Mouse (Mus musculus): Measurements from ENCODE around the gene Atxn1.

Atxn1 gene

DNA sequence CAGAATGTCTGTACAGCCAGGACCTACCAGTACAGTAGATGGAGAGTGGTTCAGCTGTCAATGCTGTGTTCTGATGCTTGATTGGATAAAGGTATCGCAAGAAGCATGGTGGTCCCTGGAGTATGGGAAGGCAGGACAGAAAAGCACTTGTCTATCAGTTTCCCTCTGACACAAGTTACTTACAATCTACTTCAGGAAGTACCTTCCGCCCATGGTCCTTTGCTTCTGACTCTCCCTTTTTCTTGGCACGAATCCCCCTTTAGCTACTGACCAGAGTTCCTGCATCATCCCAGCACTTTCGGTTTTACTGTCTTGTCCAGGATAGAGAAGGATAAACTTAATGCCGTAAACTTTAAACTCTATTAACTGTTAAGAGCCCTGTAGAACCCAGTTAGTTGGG, 283.6 kb downstream of the Atxn1 start:
- DNase-seq (ENCODE audit: low spot score), result no peak

DNA sequence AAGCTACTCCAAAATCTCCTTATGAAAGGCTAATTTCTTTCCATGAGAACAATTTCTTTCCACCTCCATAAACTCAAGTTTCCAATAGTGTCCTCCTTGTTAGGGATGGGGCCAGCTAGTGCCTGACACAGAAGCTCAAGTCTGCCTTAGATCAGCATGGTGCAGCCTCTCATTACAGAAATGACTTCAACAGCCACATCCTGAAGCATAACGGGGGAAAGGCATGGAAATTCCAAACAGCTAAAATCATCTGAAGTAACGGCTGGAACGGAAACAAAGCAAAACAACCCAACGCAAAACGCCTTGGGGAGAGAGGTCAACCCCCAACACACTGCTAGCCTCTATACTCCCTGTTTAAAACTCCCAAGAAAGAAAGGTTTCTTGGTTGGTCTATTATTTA, 284.2 kb downstream of the Atxn1 start:
- no peak for DNase-seq (ENCODE audit: low spot score)

DNA sequence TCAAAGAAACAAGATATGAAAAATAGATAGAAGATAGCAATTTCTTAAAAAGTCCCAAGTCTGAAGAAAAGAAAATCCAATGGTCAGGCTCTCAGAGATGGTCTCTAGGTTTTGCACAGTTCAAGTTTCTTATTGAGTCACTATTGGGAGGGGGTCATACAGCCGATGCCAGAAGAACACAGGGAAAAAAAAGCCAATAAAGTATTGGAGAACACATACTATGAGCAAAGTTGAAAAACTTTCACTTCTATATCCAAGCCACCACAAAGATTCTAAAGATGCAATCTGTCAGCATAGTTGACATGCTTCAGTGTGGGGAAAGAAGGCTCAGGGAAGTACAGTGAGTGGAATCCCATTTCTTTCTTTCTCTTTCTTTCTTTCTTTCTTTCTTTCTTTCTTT, 285.7 kb downstream of the Atxn1 start:
- DNase-seq (ENCODE audit: low spot score), result no peak

DNA sequence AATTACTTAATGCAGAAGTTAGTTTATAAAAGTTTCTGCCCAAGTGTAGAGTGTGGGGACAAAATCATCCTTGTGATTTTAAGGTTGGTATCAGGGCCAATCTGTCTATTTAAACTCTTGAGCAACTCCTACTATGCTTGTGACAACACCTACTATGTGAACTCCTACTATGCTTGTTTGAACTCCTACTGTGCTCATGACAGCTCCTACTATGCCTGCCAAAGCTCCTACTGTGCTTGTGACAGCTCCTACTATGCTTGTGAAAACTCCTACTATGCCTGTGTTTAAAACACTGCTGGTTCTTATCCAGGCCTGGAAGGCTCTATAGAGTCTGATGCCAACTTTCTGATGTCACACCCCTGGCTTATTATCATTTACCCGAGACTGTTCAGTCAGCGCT, 292.2 kb downstream of the Atxn1 start:
- DNase-seq (ENCODE audit: low spot score), result no peak

DNA sequence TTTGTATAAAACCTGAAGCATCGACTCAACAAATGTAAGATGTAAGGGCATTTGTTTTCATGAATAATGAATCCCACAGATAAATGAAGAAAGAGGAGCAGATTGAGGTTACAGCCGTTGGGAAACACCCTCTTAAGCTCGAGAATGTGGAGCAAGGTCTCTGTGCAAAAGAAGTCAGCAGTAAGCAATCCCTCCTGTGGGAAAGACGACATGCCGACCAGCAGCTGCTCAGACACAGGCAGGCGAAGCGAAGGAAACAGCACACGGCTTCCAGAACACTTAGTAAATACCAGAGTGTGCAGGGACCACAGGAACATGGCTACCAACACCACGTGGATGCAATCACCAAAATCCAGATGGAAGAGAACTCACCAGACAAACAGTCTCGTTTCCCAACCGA, 294.8 kb downstream of the Atxn1 start:
- DNase-seq (ENCODE audit: low spot score), result no peak

DNA sequence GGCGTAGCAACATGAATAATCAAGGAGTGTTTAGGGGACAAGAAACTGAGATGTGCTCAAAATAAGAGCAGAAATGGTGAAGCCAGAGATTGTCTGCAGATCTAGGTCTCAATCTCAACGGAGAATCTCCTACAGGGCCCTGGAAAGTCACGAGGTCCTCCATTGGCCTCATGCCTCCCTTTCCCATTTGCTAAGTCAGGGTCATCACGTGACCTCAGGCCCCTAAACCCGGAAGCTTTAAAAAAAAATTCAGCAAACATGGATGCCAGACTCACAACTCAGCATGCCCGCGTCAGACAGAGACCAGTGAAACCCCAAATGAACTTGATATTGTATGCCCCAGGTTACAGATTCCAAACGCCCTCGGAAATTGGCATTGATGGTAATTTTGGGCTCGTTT, 302.0 kb downstream of the Atxn1 start:
- DNase-seq (ENCODE audit: low spot score), result no peak

DNA sequence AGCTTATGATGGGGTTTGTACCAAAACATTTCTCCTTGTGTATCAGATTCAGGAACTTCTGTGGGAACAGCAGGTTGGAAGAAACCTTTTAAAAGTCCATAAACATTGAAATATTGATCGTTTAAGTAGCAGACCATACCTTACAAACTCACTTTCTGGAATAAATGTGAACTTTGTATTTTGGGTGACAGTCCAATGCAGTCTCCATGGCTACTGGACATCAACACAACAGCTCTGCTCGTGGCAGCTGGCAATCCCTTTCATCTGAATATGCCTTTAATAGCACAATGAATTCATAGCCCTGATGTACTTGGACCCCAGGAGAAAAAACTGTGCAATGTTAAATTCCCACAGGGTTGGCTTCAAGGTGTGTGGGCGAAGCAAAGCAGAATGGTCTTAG, 302.6 kb downstream of the Atxn1 start:
- DNase-seq (ENCODE audit: low spot score), result no peak

DNA sequence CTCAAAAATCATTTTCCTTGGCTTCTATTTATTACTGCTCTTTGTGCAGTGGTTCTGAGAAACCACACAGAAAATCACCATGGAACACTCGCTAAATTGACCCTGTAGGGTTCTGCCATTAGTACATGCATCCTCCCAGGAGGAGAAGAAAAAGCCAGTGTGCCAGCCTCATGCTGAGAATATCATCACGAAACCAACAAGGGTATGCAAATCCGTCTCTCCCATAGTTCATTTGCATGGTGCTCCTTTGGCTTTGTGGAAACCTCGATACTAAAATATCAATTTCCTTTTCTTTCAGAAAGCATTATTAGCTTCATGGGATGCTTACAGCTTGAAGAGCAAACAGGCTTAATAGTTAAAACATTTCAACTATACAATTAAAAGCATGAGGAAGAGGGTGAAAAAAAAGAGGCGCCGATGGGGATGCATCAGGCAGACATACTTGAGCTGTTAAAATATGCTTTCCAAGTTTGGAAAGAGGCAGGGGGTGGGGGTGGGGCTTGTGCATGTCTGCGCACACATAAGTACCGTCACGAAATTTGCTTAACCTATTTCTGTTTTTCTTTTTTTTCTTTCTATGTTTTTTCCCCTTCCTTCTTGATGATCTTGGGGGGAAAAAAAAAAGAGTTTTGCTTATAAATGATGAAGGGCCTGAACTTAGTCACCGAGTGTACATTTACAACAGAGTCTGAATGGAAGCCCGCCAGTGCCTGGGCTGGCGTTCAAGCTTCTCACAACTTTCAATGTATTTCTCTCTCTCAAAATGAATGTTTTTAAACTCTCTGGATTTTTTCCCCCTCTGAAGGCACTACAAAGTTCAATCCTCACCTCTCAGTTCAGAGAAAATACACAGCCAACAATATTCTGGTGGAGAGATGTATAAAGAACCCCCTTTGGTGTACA, 303.3 kb downstream of the Atxn1 start:
- no peak for DNase-seq (ENCODE audit: low spot score)

DNA sequence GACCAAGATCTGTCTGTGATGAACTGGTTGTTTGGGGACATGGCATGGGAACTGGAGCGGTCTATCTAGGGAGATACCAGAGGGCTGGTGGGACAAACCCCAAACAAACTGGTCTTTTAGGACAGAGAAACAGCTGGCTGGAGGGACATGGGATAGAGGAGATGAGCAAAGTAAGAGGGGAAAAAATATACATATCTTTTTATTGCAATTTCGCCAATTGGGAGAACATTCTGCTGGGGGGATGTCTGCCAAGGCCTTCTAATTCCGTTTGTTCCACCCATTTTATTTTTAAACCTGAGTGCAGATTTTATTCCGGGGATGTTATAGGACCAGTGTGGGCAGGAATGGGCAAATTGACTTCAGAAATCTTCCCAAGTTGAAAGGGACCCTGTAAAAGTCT, 305.0 kb downstream of the Atxn1 start:
- no peak for DNase-seq (ENCODE audit: low spot score)

DNA sequence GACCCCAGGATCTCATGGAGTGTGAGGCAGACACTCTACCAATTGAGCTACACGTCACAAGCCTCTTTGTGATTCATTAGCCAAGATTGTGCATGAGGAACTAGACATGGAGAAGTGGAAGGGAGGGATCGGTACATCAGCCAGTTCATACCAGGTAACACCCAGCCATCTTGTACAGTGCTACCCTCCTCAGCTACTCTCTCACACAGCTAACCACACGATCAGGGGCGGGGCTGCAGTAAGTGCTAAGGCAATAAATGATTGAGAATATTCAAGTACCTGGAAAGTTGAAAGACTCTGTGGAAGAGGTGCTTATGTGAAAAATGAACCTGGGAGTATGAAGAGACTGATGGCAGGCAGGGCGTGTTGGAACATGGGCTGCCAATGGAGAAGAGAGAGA, 306.5 kb downstream of the Atxn1 start:
- DNase-seq (ENCODE audit: low spot score), result no peak

DNA sequence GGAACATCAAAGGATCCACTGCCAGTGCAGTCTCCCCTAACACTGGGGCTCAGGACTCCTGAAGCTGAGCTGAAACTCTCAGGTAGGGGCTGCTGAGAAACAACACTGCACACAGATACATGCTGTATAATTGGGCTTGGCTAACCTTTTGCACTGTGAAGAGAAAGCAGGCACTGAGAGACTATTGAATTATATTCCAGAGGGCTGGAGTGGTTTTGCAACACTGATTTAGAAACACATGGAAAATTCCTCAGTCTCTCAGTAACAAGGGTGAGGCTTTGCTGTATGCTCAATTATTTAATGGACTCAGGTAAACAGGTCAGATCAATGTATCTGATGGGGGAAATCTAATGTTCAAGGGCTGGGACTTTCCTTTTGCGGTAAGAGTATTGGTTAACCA, 307.6 kb downstream of the Atxn1 start:
- DNase-seq (ENCODE audit: low spot score), result no peak

DNA sequence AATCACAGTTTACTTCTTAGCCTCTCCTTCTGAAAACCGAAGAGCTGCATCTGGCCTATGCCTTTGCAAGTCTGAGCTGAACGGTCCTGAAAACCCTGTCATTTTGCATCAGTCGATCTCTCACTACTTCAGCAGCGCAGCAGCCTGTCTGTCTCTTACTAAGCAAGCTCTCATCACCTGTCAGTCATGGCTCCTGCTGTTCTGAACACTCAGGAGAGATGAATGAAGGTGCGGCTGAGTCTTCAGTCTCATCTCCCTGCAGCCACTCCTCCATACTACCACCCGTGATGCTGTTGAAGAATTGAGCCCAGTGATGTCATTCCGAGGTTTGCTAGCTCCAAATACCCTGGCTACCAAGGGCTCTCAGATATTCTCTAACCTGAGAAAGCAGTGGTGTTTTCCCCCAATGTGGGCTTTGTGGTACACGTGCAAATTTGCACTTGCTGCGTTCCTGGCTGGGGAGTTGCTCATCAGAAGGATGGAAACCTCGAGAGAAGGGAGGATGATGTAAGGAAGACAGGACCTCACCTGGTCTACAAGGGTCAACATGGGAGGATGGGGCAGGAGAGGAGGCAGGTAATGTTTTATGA, 313.1 kb downstream of the Atxn1 start:
- no peak for DNase-seq (ENCODE audit: low spot score)

DNA sequence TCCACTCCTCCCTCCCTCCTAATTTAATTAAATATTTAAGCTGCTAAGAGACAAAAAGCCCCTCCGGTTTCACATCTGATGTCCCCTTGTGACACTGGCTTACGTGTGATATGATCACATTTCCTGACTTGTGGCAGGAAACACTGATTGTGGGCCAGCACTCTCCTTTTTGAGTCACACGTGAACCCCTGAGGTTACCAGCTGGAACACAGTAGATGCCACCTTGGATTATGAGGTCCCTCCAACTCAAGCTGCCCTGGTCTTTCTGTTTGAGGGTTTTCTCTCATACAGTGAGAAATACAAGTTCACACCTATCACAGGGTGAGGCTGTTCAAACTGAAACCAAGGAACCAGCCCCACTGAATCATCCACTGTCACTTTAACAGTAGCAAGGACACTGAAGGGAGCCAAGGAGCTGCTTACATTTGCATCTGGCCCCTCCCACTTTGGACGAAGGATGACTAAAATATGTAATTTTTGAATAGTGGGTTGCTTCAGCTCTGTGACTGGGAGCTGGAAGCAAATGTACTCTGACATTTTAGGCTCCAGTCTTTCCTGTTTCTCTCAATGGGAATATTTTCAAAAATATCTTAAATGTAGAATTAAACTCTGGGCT, 315.5 kb downstream of the Atxn1 start:
- no peak for DNase-seq (ENCODE audit: low spot score)

DNA sequence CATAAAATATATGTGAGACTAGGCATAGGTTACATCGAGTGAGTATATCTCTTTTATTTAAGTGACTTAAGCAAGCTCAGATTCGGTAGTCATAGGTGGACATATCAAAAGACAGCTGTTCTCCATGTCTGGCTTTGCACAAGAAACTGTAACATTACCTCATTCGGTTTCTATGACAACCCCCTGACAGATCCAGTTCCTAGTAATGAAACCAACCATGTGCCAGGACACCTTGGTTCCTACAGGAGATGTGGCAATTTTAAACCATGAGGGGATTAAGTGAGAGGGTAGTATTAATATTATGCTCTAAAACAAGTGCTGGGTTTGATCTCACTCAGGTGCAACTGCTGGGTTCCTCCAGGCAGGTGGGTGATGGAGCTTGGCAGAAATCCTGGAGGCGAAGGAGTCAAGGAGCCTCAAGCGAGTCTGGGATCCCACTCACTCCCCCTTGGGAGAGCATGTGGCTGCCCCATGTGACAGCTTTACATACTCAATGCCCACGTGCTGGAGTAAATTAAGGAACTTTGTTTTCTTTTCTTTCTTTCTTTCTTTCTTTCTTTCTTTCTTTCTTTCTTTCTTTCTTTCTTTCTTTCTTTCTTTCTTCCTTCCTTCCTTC, 320.9 kb downstream of the Atxn1 start:
- DNase-seq (ENCODE audit: low spot score), result no peak

DNA sequence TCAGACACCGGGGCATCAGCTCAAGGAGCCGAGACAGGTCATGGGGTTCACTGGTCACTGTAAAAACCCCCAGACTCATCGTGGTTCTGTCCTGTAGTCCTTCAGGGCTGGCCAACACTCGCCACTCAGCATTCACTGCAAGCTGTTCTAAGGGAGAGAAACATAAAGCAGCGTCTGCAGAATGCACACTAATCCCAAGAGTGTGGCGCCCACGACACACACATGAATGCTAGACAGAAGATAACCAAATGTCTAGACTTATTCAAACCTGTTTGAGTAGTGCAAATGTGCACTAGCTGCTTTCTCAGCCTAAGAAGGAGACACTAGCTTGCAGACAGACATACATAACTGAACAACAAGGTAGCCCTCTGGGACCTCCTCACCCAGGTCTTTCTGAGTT, 321.9 kb downstream of the Atxn1 start:
- DNase-seq (ENCODE audit: low spot score), result no peak

DNA sequence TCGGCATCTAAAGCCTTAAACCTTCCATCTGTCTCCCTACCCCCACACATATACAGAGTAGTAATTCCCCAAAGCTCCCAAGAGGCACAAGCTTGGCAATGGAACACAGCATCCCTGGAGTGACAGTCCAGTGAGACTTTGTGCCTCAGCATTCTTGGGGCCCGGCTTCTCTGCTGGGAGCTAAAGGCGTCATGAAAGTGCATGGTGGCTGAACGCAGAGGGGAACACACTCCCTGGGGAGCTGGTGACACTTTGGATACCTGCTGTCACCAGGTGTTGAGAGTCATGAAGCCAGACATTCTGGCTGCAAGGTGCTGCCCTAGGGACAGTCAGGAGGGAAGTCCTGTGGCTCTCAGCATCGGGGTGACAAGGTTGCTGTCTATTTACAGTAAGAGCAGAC, 324.4 kb downstream of the Atxn1 start:
- DNase-seq (ENCODE audit: low spot score), result no peak

DNA sequence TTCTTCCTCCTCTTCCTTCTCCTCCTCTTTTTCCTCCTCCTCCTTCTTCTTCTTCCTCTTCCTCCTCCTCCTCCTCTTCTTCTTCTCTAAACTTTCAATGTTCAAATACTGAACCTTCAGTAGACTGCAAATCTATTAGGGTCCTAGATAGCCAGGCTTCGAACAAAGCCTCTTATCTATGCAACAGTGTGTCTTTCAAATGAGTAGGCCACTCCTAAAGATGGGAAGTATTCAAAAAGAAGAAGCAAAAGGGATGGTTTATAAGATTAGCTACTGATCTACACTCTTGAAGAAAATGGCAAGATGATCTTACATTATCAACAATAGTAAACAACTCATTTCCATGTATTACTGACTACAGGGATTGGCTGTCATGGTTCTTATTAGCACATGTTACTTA, 326.5 kb downstream of the Atxn1 start:
- no peak for DNase-seq (ENCODE audit: low spot score)

DNA sequence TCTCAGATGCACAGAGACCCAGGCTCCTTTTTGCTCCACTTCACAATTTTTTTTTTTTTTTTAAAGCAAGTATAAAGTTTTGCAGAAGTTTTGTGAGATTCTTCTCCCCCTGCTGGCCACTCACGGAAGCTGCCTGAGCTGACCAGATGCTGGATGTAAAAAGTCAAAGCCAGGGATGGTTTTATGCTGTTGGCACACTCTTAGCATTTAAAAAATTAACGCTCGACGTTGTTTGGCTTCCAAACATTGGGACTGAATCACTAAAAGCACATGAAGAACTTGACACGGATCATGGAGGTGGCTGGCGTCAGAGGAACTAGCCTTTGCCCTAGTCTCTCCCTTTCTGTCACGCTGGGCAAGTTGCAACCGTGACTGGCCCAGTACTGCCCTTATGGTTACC, 327.5 kb downstream of the Atxn1 start:
- DNase-seq (ENCODE audit: low spot score), result peak; percentile 22

DNA sequence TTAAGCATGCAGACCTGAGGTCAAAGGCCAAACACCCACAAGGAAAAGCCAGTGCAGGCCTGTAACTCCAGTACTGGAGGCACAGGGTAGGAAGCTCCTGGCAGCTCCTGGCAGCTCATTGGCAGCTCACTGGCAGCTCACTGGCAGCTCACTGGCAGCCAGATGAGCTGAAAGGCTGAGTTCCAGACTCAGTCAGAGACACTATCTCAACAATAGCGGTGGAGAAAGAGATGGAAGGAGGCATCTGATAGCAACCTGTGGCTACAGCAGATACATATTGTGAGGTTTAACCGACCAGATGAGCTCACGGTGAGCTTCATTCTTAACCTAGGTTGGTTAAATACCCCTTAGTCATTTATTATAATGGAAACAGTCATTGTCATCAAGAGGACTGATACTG, 328.4 kb downstream of the Atxn1 start:
- DNase-seq (ENCODE audit: low spot score), result no peak

DNA sequence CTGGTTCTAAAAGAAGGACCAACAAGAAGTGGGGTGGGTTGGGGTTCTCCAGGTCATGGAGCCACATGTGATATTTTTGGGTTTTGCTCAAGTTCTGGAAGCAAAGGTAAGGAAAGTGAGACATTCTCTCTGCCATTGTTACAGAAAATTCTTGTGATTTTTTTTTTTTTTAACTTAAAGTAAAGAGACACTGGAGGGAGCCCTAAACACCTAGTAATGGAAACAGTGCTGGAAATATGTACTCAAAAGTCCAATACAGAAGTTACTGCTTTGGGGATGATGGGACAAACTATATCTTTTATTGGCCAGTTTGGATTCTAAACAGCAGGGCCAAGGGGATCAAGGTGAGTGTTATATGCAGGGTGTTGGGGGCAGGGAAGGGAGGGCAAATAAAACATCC, 330.9 kb downstream of the Atxn1 start:
- DNase-seq (ENCODE audit: low spot score), result no peak

DNA sequence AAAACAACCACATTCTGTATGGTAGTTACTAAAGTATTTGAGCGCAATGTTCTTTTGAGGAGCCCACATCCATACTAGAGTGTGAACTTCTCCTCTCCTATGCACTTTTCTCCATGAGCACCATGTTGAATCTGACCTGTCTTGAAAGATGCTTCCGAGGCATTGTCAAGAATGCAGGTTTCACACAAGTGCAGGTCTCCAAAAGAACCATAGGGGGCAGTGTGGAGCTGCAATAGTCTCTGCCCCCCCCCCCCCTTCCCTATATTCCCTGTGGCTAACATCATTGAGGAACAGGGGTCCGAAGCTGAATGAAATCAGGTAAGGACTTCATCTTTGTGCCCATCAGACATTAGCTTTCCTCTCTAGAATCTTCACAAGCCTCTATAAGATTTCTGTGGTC, 332.7 kb downstream of the Atxn1 start:
- no peak for DNase-seq (ENCODE audit: low spot score)

DNA sequence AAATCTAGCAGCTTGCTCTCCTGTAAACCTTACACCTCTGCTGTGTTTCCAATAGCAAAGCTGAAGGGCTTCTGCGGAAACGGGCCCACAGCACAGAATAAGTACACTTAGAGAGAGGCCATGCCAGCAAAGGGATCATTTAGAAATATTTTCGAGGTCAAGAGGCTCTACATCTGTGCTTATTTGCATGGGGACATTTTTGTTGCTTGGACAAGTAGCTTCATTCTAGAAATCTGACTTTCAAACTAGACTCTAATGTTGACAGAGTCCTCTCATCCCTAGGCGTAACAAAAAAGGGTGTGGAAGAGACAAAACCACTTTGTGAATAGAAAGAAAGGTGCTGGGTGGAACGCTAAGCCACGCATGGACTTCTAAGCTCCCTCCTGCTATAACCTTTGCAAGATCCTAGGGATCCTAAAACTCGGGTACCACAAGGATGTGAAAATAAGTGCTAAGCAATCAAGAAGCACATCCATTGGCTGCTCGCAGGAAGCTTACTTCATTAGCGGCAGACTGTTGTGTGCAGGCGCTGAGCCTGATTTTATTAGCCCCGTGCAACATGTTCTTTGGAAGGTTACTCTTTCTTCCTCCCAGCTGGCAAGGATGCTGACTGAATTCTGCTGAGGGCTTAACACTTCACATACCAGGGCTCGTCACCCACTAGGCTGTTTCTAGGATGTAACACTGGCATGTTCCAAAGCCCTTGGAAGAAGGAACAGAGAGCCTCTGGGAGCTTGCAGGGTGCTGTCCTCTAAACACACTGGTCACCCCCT, 334.1 kb downstream of the Atxn1 start:
- no peak for DNase-seq (ENCODE audit: low spot score)
